Mouse (Mus musculus) kidney, embryonic 16.5 days (tissue): ENCODE data around the gene Ccdc103. TPM values are rescaled to one million over a fixed set of nuclear protein-coding genes. Genes with fewer than 3 reads are reported as not detected.
A peak's percentile ranks its signal among the peaks of the same experiment; 100 is the strongest.

Experiments
- ATAC-seq: fragments of 200-750 bp; cut with Nextera tagmentation; 2 replicates; pipeline ENCODE4 v1.8.0; 2017; ENCODE audit warnings: moderate TSS enrichment; ENCODE audit not compliant: low FRiP score, low TSS enrichment
- H3K27ac ChIP-seq: fragments of 300-500 bp; sonication (generic); 2 replicates; pipeline ENCODE4 v1.5.1; 2014; ENCODE audit warnings: low read length
- H3K27me3 ChIP-seq: fragments of 300-500 bp; sonication (generic); 2 replicates; pipeline ENCODE4 v1.6.1; 2014; ENCODE audit warnings: low read length, control low read depth, mixed read lengths; ENCODE audit not compliant: insufficient read depth
- H3K36me3 ChIP-seq: fragments of 300-500 bp; sonication (generic); 2 replicates; pipeline ENCODE4 v1.6.1; 2014; ENCODE audit warnings: low read length, control low read depth, mixed read lengths; ENCODE audit not compliant: insufficient read depth
- H3K4me1 ChIP-seq: fragments of 300-500 bp; sonication (generic); 2 replicates; pipeline ENCODE4 v1.6.1; 2014; ENCODE audit warnings: low read length, control low read depth, mixed read lengths; ENCODE audit not compliant: insufficient read depth
- H3K4me2 ChIP-seq: fragments of 300-500 bp; sonication (generic); replicated peaks from 2 replicates; pipeline ENCODE4 v1.6.1; 2014; ENCODE audit warnings: low read depth, low read length
- H3K4me3 ChIP-seq: fragments of 300-500 bp; sonication (generic); 2 replicates; pipeline ENCODE4 v1.5.1; 2014; ENCODE audit warnings: mild to moderate bottlenecking, low read length
- H3K9ac ChIP-seq: fragments of 300-500 bp; sonication (generic); replicated peaks from 2 replicates; pipeline ENCODE4 v1.6.1; 2014; ENCODE audit warnings: low read length
- H3K9me3 ChIP-seq: fragments of 300-500 bp; sonication (generic); 2 replicates; pipeline ENCODE4 v1.6.1; 2016; ENCODE audit warnings: low read length, control low read depth
- WGBS: fragments of 180-500 bp; shearing (Covaris S2); extraction: QIAGEN DNeasy Blood & Tissue Kit; methylation state at CpG from one replicate; pipeline ENCODE4 v1.1.7; 2014; 5-methylcytosine and 5-hydroxymethylcytosine counted together
- polyA plus RNA-seq: library from polyadenylated mRNA; unstranded; fragments of >200 nt; fragmentation: Nextera tagmentation; extraction: Ambion mirVana; gene quantifications from 2 replicates; pipeline ENCODE4 v1.2.1, GENCODE M21; 2015

Gene Ccdc103
- polyA plus RNA-seq, 1 experiment from 2014 or later = 1.9 TPM

- ATAC-seq = no peak
- H3K27ac ChIP-seq = no peak overlapping the region
Measured at GRCm38 (mm10) chr11:102887433-102887832, 6.4 kb downstream of the Ccdc103 start.

GRCm38 (mm10) chr11:102888135-102888534 is 7.1 kb downstream of the Ccdc103 start:
- Histone ChIP-seq H3K9me3 (no peaks in the 10 kb centered on the region), H3K4me3 (no peak overlapping the region), H3K36me3 (no peaks in the 10 kb centered on the region), H3K27ac (no peak overlapping the region), H3K4me2 (no peak overlapping the region), H3K9ac (no peak overlapping the region), H3K27me3 (peaks cover 6% of the 10 kb centered on the region; the same call in 1 of the 2 replicates), H3K4me1 (no peaks in the 10 kb centered on the region)
- 62% methylated on average over 3 of the region's 3 CpGs for WGBS
- no peak for ATAC-seq

More at GRCm38 (mm10) chr11:102887433-102887832, 6.4 kb downstream of the Ccdc103 start:
- 84% methylated on average over 5 of the region's 5 CpGs for WGBS
- Histone ChIP-seq H3K4me3 (no peak overlapping the region), H3K4me2 (no peak overlapping the region), H3K9ac (no peak overlapping the region), H3K36me3 (no peaks in the 10 kb centered on the region), H3K9me3 (no peaks in the 10 kb centered on the region), H3K4me1 (no peaks in the 10 kb centered on the region), H3K27me3 (peaks cover 3% of the 10 kb centered on the region; the same call in 1 of the 2 replicates)

- WGBS = 60% methylated on average over 5 of the region's 5 CpGs
Measured at GRCm38 (mm10) chr11:102890096-102890495, 9.1 kb downstream of the Ccdc103 start.

GRCm38 (mm10) chr11:102893015-102893651 is 12.1 kb downstream of the Ccdc103 start:
- H3K36me3 ChIP-seq = no peaks in the 10 kb centered on the region
- H3K4me2 ChIP-seq = peak overlapping the region; percentile 81
- H3K9me3 ChIP-seq = no peaks in the 10 kb centered on the region
- H3K9ac ChIP-seq = peak overlapping the region; percentile 72
- H3K27me3 ChIP-seq = peaks cover 19% of the 10 kb centered on the region; the same call in 1 of the 2 replicates
- H3K4me1 ChIP-seq = 0 out of 2 replicates have a peak, but pooled peaks cover 6% of the 10 kb centered on the region
- no peak overlapping the region for H3K27ac ChIP-seq
- peak overlapping the region; percentile 47 for H3K4me3 ChIP-seq
- peak; percentile 90 for ATAC-seq
- WGBS = 3% methylated on average over 43 of the region's 43 CpGs

More at GRCm38 (mm10) chr11:102890096-102890495, 9.1 kb downstream of the Ccdc103 start:
- Histone ChIP-seq H3K4me2 (no peak overlapping the region), H3K27me3 (peaks cover 9% of the 10 kb centered on the region; the same call in 1 of the 2 replicates), H3K9ac (no peak overlapping the region), H3K9me3 (no peaks in the 10 kb centered on the region), H3K36me3 (no peaks in the 10 kb centered on the region), H3K27ac (no peak overlapping the region), H3K4me3 (no peak overlapping the region), H3K4me1 (no peaks in the 10 kb centered on the region)
- no peak for ATAC-seq

- Histone ChIP-seq H3K9me3 (no peaks in the 10 kb centered on the region), H3K9ac (no peak overlapping the region), H3K27me3 (peaks cover 19% of the 10 kb centered on the region; the same call in 1 of the 2 replicates), H3K4me2 (no peak overlapping the region), H3K36me3 (no peaks in the 10 kb centered on the region), H3K4me3 (no peak overlapping the region), H3K27ac (no peak overlapping the region), H3K4me1 (0 out of 2 replicates have a peak, but pooled peaks cover 6% of the 10 kb centered on the region)
- no peak for ATAC-seq
- WGBS = 89% methylated on average over 4 of the region's 4 CpGs
Measured at GRCm38 (mm10) chr11:102894716-102895115, 13.7 kb downstream of the Ccdc103 start.

GRCm38 (mm10) chr11:102895779-102896178 is 14.8 kb downstream of the Ccdc103 start:
- H3K9me3 ChIP-seq = no peaks in the 10 kb centered on the region
- H3K27me3 ChIP-seq = peaks cover 19% of the 10 kb centered on the region; the same call in 1 of the 2 replicates
- no peak overlapping the region for H3K4me3 ChIP-seq
- 0 out of 2 replicates have a peak, but pooled peaks cover 6% of the 10 kb centered on the region for H3K4me1 ChIP-seq
- WGBS = 74% methylated on average over 9 of the region's 9 CpGs
- H3K36me3 ChIP-seq = no peaks in the 10 kb centered on the region
- H3K9ac ChIP-seq = no peak overlapping the region
- H3K27ac ChIP-seq = no peak overlapping the region
- H3K4me2 ChIP-seq = no peak overlapping the region
- ATAC-seq = no peak

GRCm38 (mm10) chr11:102896641-102897040 is 15.6 kb downstream of the Ccdc103 start:
- H3K27ac ChIP-seq = no peak overlapping the region
- ATAC-seq = no peak
- 56% methylated on average over 20 of the region's 20 CpGs for WGBS
- no peak overlapping the region for H3K4me2 ChIP-seq
- peaks cover 18% of the 10 kb centered on the region; the same call in 1 of the 2 replicates for H3K27me3 ChIP-seq
- H3K4me3 ChIP-seq = no peak overlapping the region
- no peaks in the 10 kb centered on the region for H3K36me3 ChIP-seq
- H3K9ac ChIP-seq = no peak overlapping the region
- no peaks in the 10 kb centered on the region for H3K9me3 ChIP-seq
- H3K4me1 ChIP-seq = 0 out of 2 replicates have a peak, but pooled peaks cover 6% of the 10 kb centered on the region

GRCm38 (mm10) chr11:102898408-102898807 is 17.4 kb downstream of the Ccdc103 start:
- Histone ChIP-seq H3K27ac (no peak overlapping the region), H3K4me3 (no peak overlapping the region), H3K4me2 (no peak overlapping the region), H3K9ac (no peak overlapping the region), H3K27me3 (peaks cover 11% of the 10 kb centered on the region; the same call in 1 of the 2 replicates), H3K9me3 (no peaks in the 10 kb centered on the region), H3K36me3 (no peaks in the 10 kb centered on the region), H3K4me1 (0 out of 2 replicates have a peak, but pooled peaks cover 6% of the 10 kb centered on the region)
- 82% methylated on average over 9 of the region's 9 CpGs for WGBS
- no peak for ATAC-seq

- no peak within 1 kb of the TSS for H3K9ac ChIP-seq
- peaks cover 9% of the 10 kb centered on the region; the same call in 1 of the 2 replicates for H3K4me1 ChIP-seq
- H3K27ac ChIP-seq = no peak within 1 kb of the TSS
- no peaks in the 10 kb centered on the region for H3K9me3 ChIP-seq
- WGBS = 9% methylated on average over 7 of the region's 7 CpGs
- no peak within 1 kb of the TSS for H3K4me3 ChIP-seq
- H3K36me3 ChIP-seq = peaks cover 7% of the 10 kb centered on the region; the same call in 1 of the 2 replicates
- peak; percentile 59; the same call in 1 of the 2 replicates for ATAC-seq
- H3K27me3 ChIP-seq = peaks cover 5% of the 10 kb centered on the region; the same call in 1 of the 2 replicates
- no peak within 1 kb of the TSS for H3K4me2 ChIP-seq
Measured at GRCm38 (mm10) chr11:102900763-102901162, 19.8 kb downstream of the Ccdc103 start, which contains the start of gene Gfap. Gfap (minus strand) TSS chr11:102900912.

- peaks cover 5% of the 10 kb centered on the region; the same call in 1 of the 2 replicates for H3K27me3 ChIP-seq
- H3K27ac ChIP-seq = no peak overlapping the region
- H3K4me3 ChIP-seq = no peak overlapping the region
- WGBS = 58% methylated on average over 4 of the region's 4 CpGs
- peaks cover 9% of the 10 kb centered on the region; the same call in 1 of the 2 replicates for H3K4me1 ChIP-seq
- H3K4me2 ChIP-seq = no peak overlapping the region
- peaks cover 10% of the 10 kb centered on the region for H3K36me3 ChIP-seq
- H3K9me3 ChIP-seq = no peaks in the 10 kb centered on the region
- H3K9ac ChIP-seq = no peak overlapping the region
- peak; percentile 15; the same call in 1 of the 2 replicates for ATAC-seq
Measured at GRCm38 (mm10) chr11:102901199-102901598, 20.2 kb downstream of the Ccdc103 start.
